ENCODE assay signal across 10 mouse cellular contexts in genomic region chr17:24164566-24165259, GRCm38 (mm10). TPM values are rescaled to one million over a fixed set of nuclear protein-coding genes. Genes with fewer than 3 reads are reported as not detected.
DNase-seq lines count a peak whose midpoint lies in the region; ATAC-seq and TF ChIP-seq lines count a peak whose summit lies in the region.
"Had no signal": no experiment of that assay in that cellular context is flagged by ENCODE, and none has a peak within 500 bp of the region (broad histone marks: within the 10 kb centered on the region; RNA-seq: fewer than 3 reads in every experiment).

No protein-coding gene starts in this region.

- H3K27ac ChIP-seq in heart, embryonic 10.5 days: no peak overlapping the region
- no peak overlapping the region for H3K27ac ChIP-seq in testis, adult 2 months (ENCODE audit: control insufficient read depth, insufficient read depth, low read depth, low read length)
- no peak overlapping the region for H3K27ac ChIP-seq in liver, embryonic 14.5 days
- H3K27ac ChIP-seq: midbrain, embryonic 10.5 days had no signal

- H3K4me2 ChIP-seq in liver, embryonic 14.5 days (ENCODE audit: low read depth): no peak overlapping the region

- peaks cover 31% of the 10 kb centered on the region for H3K36me3 ChIP-seq in heart, embryonic 10.5 days
- H3K36me3 ChIP-seq in testis, adult 2 months (ENCODE audit: control insufficient read depth, insufficient read depth, low read length): no peaks in the 10 kb centered on the region; the same call in 1 of the 2 replicates
- peaks cover 14% of the 10 kb centered on the region for H3K36me3 ChIP-seq in liver, embryonic 14.5 days (replicated peaks; ENCODE audit: control insufficient read depth, insufficient read depth, low read depth)

- TF ChIP-seq POLR2A in testis, adult 2 months (IDR thresholded peaks at IDR 0.05; ENCODE audit: control insufficient read depth, low read depth, low read length): no peak

- no peaks in the 10 kb centered on the region for H3K27me3 ChIP-seq in heart, embryonic 10.5 days (ENCODE audit: insufficient read depth, poor library complexity, severe bottlenecking)
- H3K27me3 ChIP-seq in testis, adult 2 months (ENCODE audit: control insufficient read depth, insufficient read depth, low read length): no peaks in the 10 kb centered on the region
- no peaks in the 10 kb centered on the region for H3K27me3 ChIP-seq in liver, embryonic 14.5 days (ENCODE audit: control insufficient read depth, insufficient read depth, low read length)

- H3K4me1 ChIP-seq in heart, embryonic 10.5 days: peaks cover 35% of the 10 kb centered on the region
- H3K4me1 ChIP-seq in testis, adult 2 months (ENCODE audit: control insufficient read depth, insufficient read depth, low read length): peaks cover 21% of the 10 kb centered on the region
- H3K4me1 ChIP-seq in liver, embryonic 14.5 days (replicated peaks; ENCODE audit: control insufficient read depth in 2 of 2, insufficient read depth in 2 of 2, low read length in 1 of 2): peaks cover 15 to 29% of the 10 kb centered on the region in 2 experiments

- no peak for TF ChIP-seq EP300 in liver, embryonic 14.5 days (IDR thresholded peaks at IDR 0.05; ENCODE audit: low read depth)

- 0 out of 2 replicates have a peak, but pooled peaks have one; percentile 9 for TF ChIP-seq CTCF in testis, adult 2 months (IDR thresholded peaks at IDR 0.05; ENCODE audit: control insufficient read depth, insufficient read depth, insufficient replicate concordance, low read depth, low read length)
- peak; percentile 30; the same call in 1 of the 2 replicates for TF ChIP-seq CTCF in liver, embryonic 14.5 days (IDR thresholded peaks at IDR 0.05; ENCODE audit: low read depth)

- ATAC-seq in liver, embryonic 14.5 days (ENCODE audit: insufficient read depth): no peak
- no peak for ATAC-seq in megakaryocyte-erythroid progenitor cell, adult 5-6 weeks (replicated peaks; ENCODE audit: low FRiP score, low TSS enrichment, poor library complexity, severe bottlenecking)

- 77% methylated on average over 11 of the region's 11 CpGs for WGBS in heart, embryonic 10.5 days
- WGBS in liver, embryonic 14.5 days (ENCODE audit: insufficient replicate concordance): 73% methylated on average over 11 of the region's 11 CpGs

- DNase-seq in heart, embryonic 10.5 days (ENCODE audit: low spot score): no peak
- no peak for DNase-seq in heart, postnatal 4 days
- DNase-seq in testis, postnatal 10 days (ENCODE audit: low spot score): no peak
- no peak for DNase-seq in liver, embryonic 14.5 days (ENCODE audit: low read depth in 3 of 3, low spot score in 3 of 3)
- no peak for DNase-seq in embryo, embryonic 9.5 days (ENCODE audit: extremely low spot score)
- DNase-seq in cerebellum, adult 18-20 months: no peak
- DNase-seq: cerebellum, adult 8-10 months had no signal

- H3K9me3 ChIP-seq in heart, embryonic 10.5 days: no peaks in the 10 kb centered on the region
- no peaks in the 10 kb centered on the region for H3K9me3 ChIP-seq in liver, embryonic 14.5 days (ENCODE audit: control insufficient read depth, low read length)
- H3K9me3 ChIP-seq: midbrain, embryonic 10.5 days had no signal

- 0 out of 2 replicates have a peak overlapping the region, but pooled peaks have one; percentile 8 for H3K4me3 ChIP-seq in heart, embryonic 10.5 days
- H3K4me3 ChIP-seq in testis, adult 2 months (ENCODE audit: control insufficient read depth, low read depth, low read length): no peak overlapping the region
- H3K4me3 ChIP-seq in liver, embryonic 14.5 days (ENCODE audit: insufficient read depth in 1 of 2, low read depth in 2 of 2, low read length in 2 of 2): no peak overlapping the region
- H3K4me3 ChIP-seq: midbrain, embryonic 10.5 days had no signal

- H3K9ac ChIP-seq in liver, embryonic 14.5 days (replicated peaks): no peak overlapping the region

RNA-seq across cellular contexts. Expression of gene Amdhd2, which starts 1.1 kb away (rescaled TPM):
- 40.0 and 44.5 TPM in 2 replicates for polyA plus RNA-seq in heart, embryonic 10.5 days (2016; fragmentation: Nextera tagmentation; extraction: Ambion mirVana)
- total RNA-seq in heart, postnatal 4 days (2021): 10 to 100 TPM; 19.5 to 19.6 TPM
- polyA plus RNA-seq in testis, adult 2 months (2012; rRNA removed): 116 and 135 TPM in 2 replicates
- polyA plus RNA-seq in liver, embryonic 14.5 days (2012; rRNA removed): 11.6 and 12.7 TPM in 2 replicates
- polyA plus RNA-seq in liver, embryonic 14.5 days (2014; fragmentation: Nextera tagmentation; extraction: Ambion mirVana): 17.6 and 21.7 TPM in 2 replicates
- 50.8 and 51.8 TPM in 2 replicates for total RNA-seq in megakaryocyte-erythroid progenitor cell, adult 5-6 weeks (2014; fragmentation: Nextera tagmentation)
- 13.1 and 19.8 TPM in 2 replicates for total RNA-seq in megakaryocyte-erythroid progenitor cell, adult 5-6 weeks (2017)

RNA-seq across cellular contexts. Expression of gene Atp6v0c, which starts 4.8 kb away (rescaled TPM):
- 538 and 598 TPM in 2 replicates for polyA plus RNA-seq in heart, embryonic 10.5 days (2016; fragmentation: Nextera tagmentation; extraction: Ambion mirVana)
- 100 to 1,000 TPM; 291 to 298 TPM for total RNA-seq in heart, postnatal 4 days (2021)
- polyA plus RNA-seq in testis, adult 2 months (2012; rRNA removed): 329 and 345 TPM in 2 replicates
- 236 and 271 TPM in 2 replicates for polyA plus RNA-seq in liver, embryonic 14.5 days (2012; rRNA removed)
- polyA plus RNA-seq in liver, embryonic 14.5 days (2014; fragmentation: Nextera tagmentation; extraction: Ambion mirVana): 326 and 346 TPM in 2 replicates
- 222 and 224 TPM in 2 replicates for total RNA-seq in megakaryocyte-erythroid progenitor cell, adult 5-6 weeks (2014; fragmentation: Nextera tagmentation)
- total RNA-seq in megakaryocyte-erythroid progenitor cell, adult 5-6 weeks (2017): 72.2 and 95.8 TPM in 2 replicates

RNA-seq across cellular contexts. Expression of gene Pdpk1, which starts 14.0 kb away (rescaled TPM):
- polyA plus RNA-seq in heart, embryonic 10.5 days (2016; fragmentation: Nextera tagmentation; extraction: Ambion mirVana): 33.0 and 38.7 TPM in 2 replicates
- 10 to 100 TPM; 62.1 to 62.6 TPM for total RNA-seq in heart, postnatal 4 days (2021)
- polyA plus RNA-seq in testis, adult 2 months (2012; rRNA removed): 486 and 516 TPM in 2 replicates
- 8.5 and 9.7 TPM in 2 replicates for polyA plus RNA-seq in liver, embryonic 14.5 days (2012; rRNA removed)
- polyA plus RNA-seq in liver, embryonic 14.5 days (2014; fragmentation: Nextera tagmentation; extraction: Ambion mirVana): 24.5 and 25.5 TPM in 2 replicates
- total RNA-seq in megakaryocyte-erythroid progenitor cell, adult 5-6 weeks (2014; fragmentation: Nextera tagmentation): 47.0 and 48.0 TPM in 2 replicates
- 34.4 and 37.7 TPM in 2 replicates for total RNA-seq in megakaryocyte-erythroid progenitor cell, adult 5-6 weeks (2017)

RNA-seq across cellular contexts. Expression of gene Tbc1d24, which starts 40.6 kb away (rescaled TPM):
- 5.3 TPM in 2 replicates for polyA plus RNA-seq in heart, embryonic 10.5 days (2016; fragmentation: Nextera tagmentation; extraction: Ambion mirVana)
- total RNA-seq in heart, postnatal 4 days (2021): 10 to 100 TPM in 1 of 2 experiments, 1 to 10 TPM in 1; 9.6 to 10.9 TPM
- polyA plus RNA-seq in testis, adult 2 months (2012; rRNA removed): 7.0 and 9.5 TPM in 2 replicates
- 14.1 TPM in 2 replicates for polyA plus RNA-seq in liver, embryonic 14.5 days (2012; rRNA removed)
- polyA plus RNA-seq in liver, embryonic 14.5 days (2014; fragmentation: Nextera tagmentation; extraction: Ambion mirVana): 4.9 and 5.4 TPM in 2 replicates
- 32.2 and 45.2 TPM in 2 replicates for total RNA-seq in megakaryocyte-erythroid progenitor cell, adult 5-6 weeks (2014; fragmentation: Nextera tagmentation)
- total RNA-seq in megakaryocyte-erythroid progenitor cell, adult 5-6 weeks (2017): 6.0 and 6.6 TPM in 2 replicates

RNA-seq across cellular contexts. Expression of gene Ntn3, which starts 44.6 kb away (rescaled TPM):
- polyA plus RNA-seq in heart, embryonic 10.5 days (2016; fragmentation: Nextera tagmentation; extraction: Ambion mirVana): 1.9 and 3.6 TPM in 2 replicates
- total RNA-seq in heart, postnatal 4 days (2021): 1 to 10 TPM; 2.3 to 2.4 TPM
- polyA plus RNA-seq in testis, adult 2 months (2012; rRNA removed): 0.35 and 0.54 TPM in 2 replicates
- polyA plus RNA-seq in liver, embryonic 14.5 days (2012; rRNA removed): 0.59 and 0.64 TPM in 2 replicates
- polyA plus RNA-seq in liver, embryonic 14.5 days (2014; fragmentation: Nextera tagmentation; extraction: Ambion mirVana): 0.45 and 0.69 TPM in 2 replicates
- 0.92 TPM in 2 replicates for total RNA-seq in megakaryocyte-erythroid progenitor cell, adult 5-6 weeks (2014; fragmentation: Nextera tagmentation)
- 0.19 and 0.38 TPM in 2 replicates for total RNA-seq in megakaryocyte-erythroid progenitor cell, adult 5-6 weeks (2017)

Comparison
In these comparisons a context has a peak if more than half of its experiments do, and no peak if none do; other contexts are left out.
1. RNA of gene Pdpk1, which starts 14.0 kb away (polyA plus RNA-seq): 486 to 516 TPM in testis, adult 2 months; 33.0 to 38.7 TPM in heart, embryonic 10.5 days and 8.5 to 25.5 TPM in liver, embryonic 14.5 days; every median in the first group is over 10 times any median in the second.